Mouse (Mus musculus) heart, postnatal 10 days (tissue): ENCODE measurements around the gene Rrp1. TPM values are rescaled to one million over a fixed set of nuclear protein-coding genes. Genes with fewer than 3 reads are reported as not detected.
"Not testable (repeated sequence)": the region's sequence is repeated elsewhere in the genome, so short reads cannot be mapped to it uniquely, and the experiment has no call there.

ENCODE experiments used
- DNase-seq, 2 experiments: peaks; one replicate each; pipeline ENCODE4 v3.0.0; 2021
- intact Hi-C: fragments of 180-260 bp; cut with DNase I; formaldehyde crosslinking; loops from one replicate; pipeline ENCODE4 v1.15.1; 2025
- total RNA-seq, 2 experiments: library from RNA; stranded (reverse); gene quantifications; 2 replicates each; pipeline ENCODE4 v1.2.3; 2021

Gene Rrp1
- total RNA-seq, 2 experiments from 2014 or later, result 120 to 122 TPM

DNA sequence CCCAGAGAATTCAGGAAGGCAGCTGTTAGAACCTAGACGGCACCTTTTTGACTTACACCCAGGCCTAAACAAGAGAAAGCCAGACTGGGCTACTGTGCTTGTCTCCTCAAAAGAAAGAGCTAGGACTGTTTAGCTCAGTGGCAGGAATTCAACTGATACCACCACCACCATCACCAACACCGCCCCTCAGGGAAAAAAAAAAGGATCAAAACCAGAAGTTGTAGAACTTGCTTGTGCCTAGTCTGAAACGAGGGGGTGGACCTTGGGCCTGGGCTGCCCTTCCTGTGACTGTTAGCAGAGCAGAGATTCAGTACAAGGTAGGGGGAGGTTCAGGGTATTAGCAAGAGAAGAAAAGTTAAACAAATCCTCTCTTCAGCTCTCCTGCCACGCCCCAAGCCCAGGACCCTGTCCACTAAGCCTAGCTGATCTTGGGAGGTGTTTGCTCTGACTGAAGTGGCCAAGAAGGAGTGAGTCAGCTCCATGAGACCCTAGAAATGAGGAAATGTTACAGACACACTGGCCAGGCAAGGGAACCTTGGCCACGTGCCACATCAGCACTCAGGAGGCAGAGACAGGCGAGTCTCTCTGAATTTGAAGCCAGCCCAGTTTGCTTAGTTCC is 13.4 kb upstream of the Rrp1 start:
- intact Hi-C loops, result no loop called here
- DNase-seq, result peak; percentile 17 to 34

- intact Hi-C loops, result no loop called here
- peak; percentile 85 to 87 for DNase-seq
These were observed 12.6 kb upstream of the Rrp1 start, which contains the start of gene Cstb for GRCm38 (mm10) chr10:78425181-78426041. TSS of gene Cstb (plus strand) at chr10:78425669.

DNA sequence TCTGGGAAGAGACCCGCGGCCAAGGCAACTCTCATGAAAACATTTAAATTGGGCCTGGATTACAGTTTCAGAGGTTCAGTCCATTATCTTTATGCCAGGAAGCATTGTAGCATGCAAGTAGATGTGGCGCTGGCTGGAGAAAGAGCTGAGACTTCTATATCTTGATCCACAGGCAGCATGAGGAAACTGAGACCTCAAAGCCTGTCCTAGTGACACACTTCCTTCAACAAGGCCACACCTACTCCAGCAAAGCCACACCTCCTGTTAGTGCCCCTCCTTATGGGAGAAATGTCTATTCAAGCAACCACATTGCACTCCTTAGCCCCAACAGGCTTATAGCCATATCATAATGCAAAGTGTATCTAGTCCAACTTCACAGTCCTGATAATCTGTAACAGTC is 9.8 kb upstream of the Rrp1 start:
- DNase-seq, result no peak
- intact Hi-C loops, result no loop called here

GRCm38 (mm10) chr10:78420929-78421328 is 8.1 kb upstream of the Rrp1 start:
- intact Hi-C loops, result no loop called here
- no peak for DNase-seq

DNA sequence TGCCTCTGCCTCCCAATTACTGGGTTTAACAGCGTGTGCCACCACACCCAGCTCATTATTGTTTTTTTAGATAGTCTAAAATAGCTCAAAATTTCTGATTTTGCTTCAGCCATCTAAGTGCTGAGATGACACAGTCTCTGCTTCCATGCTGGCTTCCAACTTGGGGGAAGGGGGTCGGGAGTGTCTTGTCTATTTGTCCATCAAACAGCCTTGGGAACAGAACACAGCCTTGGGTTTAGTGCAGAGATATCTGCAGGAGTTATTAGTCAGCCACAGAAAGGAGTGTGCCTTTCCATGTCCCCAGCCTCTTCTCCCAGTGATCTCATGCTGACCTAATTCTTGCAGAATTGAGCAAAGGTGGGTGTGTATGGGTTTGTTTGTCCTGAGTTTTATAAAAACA is 5.9 kb upstream of the Rrp1 start:
- no peak for DNase-seq
- intact Hi-C loops, result no loop called here

DNA sequence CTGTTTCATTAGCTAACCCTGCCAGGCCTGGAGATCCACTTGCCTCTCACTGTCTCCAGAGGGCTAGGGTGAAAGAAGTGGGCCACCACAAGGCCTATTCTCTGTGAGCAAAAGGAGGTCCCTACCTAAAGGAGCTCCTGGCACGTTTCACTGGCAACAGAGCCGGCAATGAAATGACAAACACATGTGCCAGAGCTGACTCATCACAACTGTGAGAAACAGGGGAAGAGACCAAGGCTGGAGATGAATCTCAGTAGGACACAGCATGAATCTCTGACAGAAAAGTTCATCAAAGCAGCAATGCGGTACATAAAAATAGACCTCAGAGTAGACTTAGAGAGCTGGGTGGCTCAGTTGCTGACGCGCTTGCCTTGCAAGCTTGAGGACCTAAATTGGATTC is 5.0 kb upstream of the Rrp1 start:
- intact Hi-C loops, result no loop called here
- DNase-seq, result no peak

GRCm38 (mm10) chr10:78414936-78415335 is 2.1 kb upstream of the Rrp1 start:
- intact Hi-C loops, DNase-seq: not testable (repeated sequence)

DNA sequence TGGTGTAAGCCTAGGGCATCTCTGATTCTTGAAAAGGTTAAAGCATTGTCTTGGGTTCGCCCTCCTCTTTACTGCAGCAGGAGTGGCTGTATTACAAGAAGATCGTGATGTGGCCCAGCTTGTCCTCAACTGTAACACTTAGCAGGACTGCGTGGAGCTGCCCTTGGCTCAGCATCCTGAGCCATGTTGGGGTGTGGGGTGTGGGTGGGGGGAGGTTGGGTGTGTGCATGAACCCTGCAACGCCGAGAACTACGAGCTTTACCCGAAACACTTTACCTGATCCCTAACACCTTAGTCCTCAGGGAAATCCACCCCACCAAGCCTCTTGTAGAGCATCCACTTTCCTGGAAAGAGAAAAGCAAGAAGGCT is 293 bp upstream of the Rrp1 start:
- DNase-seq, result no peak
- intact Hi-C loops, result no loop called here

DNA sequence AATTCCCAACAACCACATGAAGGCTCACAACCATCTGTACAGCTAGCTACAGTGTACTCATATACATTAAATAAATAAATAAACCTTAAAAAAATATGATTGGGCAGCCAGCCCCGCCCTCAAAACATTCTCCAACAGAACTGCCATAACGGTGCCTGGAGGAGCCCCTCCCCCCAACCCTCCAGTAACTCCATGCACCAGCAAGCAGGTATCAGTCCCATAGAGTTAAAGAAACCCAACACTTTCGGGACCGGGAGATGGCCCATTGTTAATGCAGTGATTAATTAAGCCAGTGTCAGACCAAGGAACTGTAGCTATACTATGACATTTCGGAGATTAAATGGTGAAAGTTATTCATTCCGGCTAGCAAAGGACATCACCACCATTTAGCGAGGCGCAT is 992 bp downstream of the Rrp1 start:
- intact Hi-C loops, result no loop called here
- peak in 1 of 2 experiments; percentile 20 for DNase-seq

GRCm38 (mm10) chr10:78409035-78409788 is 3.6 kb downstream of the Rrp1 start:
- no peak for DNase-seq
- intact Hi-C loops, result no loop called here

GRCm38 (mm10) chr10:78407132-78407531 is 5.7 kb downstream of the Rrp1 start:
- no peak for DNase-seq
- intact Hi-C loops, result no loop called here

DNA sequence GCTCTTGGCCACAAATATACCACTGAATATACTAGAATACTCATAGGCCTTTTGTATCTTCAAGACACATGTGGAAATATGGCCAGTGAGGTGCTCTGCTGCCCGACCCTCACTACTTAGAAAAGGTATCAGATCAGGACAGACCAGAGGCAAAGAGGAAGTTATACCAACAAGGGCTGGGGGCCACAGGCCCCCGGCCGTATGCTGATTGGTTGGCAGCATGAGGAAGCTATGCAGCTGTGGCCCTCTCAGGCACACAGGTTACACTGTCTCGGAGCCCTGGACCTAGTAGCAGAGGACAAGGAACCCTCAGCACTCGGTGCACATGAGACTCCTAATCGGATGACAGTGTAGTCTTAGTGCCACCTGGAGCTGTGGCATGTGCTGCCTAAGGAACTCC is 6.7 kb downstream of the Rrp1 start:
- intact Hi-C loops, result no loop called here
- DNase-seq, result no peak

GRCm38 (mm10) chr10:78402301-78402922 is 10.4 kb downstream of the Rrp1 start:
- DNase-seq, result no peak
- intact Hi-C loops, result no loop called here

DNA sequence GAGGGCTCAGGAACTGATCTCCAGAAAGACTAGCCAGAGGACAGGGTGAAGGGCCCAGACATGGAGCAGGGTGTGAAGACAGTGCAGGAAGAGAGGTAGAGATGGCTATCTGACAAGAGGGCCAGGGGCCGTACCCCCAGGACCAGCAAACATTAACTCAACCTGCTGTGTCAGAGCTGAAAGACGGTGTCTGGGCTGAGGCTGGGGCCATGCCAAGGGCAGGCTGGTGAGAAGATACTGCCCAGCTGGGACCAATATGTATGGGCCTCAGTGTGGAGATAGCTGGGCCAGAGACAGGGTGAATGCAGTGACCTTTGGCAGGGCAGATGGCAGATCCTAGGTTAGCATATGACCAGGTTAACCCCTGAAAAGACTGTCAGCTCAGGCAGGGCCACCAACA is 11.7 kb downstream of the Rrp1 start:
- intact Hi-C loops, result no loop called here
- no peak for DNase-seq

DNA sequence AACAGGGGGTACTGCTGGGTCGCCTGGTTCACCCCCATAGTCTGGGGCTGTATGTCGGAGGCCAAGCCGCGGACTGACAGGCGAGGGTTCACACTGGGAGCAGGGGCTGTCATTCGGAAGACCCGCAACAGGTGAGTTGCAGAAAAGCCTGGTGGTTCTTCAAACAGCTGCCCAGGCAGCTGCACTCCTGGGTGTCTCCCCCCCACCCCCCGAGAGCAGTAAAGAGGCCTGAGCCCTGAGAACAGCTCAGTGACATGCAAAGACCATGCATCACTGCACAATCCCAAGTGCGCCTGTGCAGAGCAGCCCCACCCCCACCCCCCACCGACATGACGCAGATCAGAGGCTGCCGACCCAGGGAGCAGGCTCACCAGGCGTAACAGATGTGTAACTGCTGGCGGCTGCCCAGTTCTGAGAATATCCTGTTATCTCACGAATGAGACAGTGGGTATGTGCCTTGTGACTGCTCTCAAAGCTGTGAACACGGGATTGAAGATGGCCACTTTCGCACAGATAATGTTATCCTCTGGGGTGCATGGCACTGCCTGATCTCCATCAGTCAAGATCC is 13.7 kb downstream of the Rrp1 start:
- intact Hi-C loops, result no loop called here

DNA sequence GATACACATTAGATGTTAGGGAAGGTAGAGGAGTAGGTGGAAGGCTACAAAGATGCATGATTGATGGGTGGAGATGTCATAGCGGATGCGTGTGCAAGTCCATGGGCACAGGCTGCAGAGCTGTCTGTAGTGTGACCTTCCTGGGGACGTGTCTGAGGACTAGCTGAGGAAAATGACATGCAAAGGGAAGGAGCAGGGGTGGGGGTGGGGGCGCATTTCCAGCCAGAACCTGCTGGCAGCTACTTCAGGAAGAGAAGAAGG is 16.3 kb downstream of the Rrp1 start:
- no peak for DNase-seq
- intact Hi-C loops, result no loop called here

More for the DNA sequence above, 13.7 kb downstream of the Rrp1 start:
- peak; percentile 45 to 53 for DNase-seq

- intact Hi-C loops, result no loop called here
- peak; percentile 92 to 97 for DNase-seq
These were observed 16.8 kb downstream of the Rrp1 start for GRCm38 (mm10) chr10:78395819-78396624.

GRCm38 (mm10) chr10:78395377-78395776 is 17.5 kb downstream of the Rrp1 start:
- intact Hi-C loops, result no loop called here
- no peak for DNase-seq

GRCm38 (mm10) chr10:78392072-78392471 is 20.8 kb downstream of the Rrp1 start:
- intact Hi-C loops, result loop anchor here (1.0 to 5.0 kb wide), 3 partner anchors 40 to 113 kb away; partner anchors contain the start of gene Agpat3
- peak; percentile 88 to 91 for DNase-seq

- intact Hi-C loops, result loop anchor here (5.0 kb wide), 1 partner anchor 39 kb away; the partner anchor contains the start of gene Agpat3
- no peak for DNase-seq
These were observed 21.8 kb downstream of the Rrp1 start for GRCm38 (mm10) chr10:78390982-78391470.
